Mouse (Mus musculus) CH12.LX (cell line): Measurements from ENCODE around the gene Tldc1.

Experiments
- CHD2 ChIP-seq: IDR thresholded peaks from 2 replicates; pipeline ENCODE4 v1.6.1; 2011; ENCODE audit warnings: low read length, improper control_type of control experiment
- CTCF ChIP-seq, 2 experiments: IDR thresholded peaks in 1 of 2; conservative IDR thresholded peaks in 1 of 2; 2 replicates each; pipeline ENCODE4 v1.5.1; 2011 to 2012; ENCODE audit warnings: low read depth in 2 of 2, low read length in 2 of 2, improper control_type of control experiment in 1 of 2, inconsistent platforms in 1 of 2, mild to moderate bottlenecking in 1 of 2, moderate library complexity in 1 of 2
- E2F4 ChIP-seq: IDR thresholded peaks from 2 replicates; pipeline ENCODE4 v1.6.1; 2011; ENCODE audit warnings: low read depth, low read length, improper control_type of control experiment; ENCODE audit not compliant: insufficient replicate concordance
- JUND ChIP-seq: conservative IDR thresholded peaks from 2 replicates; pipeline ENCODE4 v1.6.1; 2011; ENCODE audit warnings: low read depth, low read length, improper control_type of control experiment
- MAZ ChIP-seq: IDR thresholded peaks from 2 replicates; pipeline ENCODE4 v1.6.1; 2012; ENCODE audit warnings: low read depth, mild to moderate bottlenecking, inconsistent platforms, low read length, improper control_type of control experiment, moderate library complexity
- POLR2A ChIP-seq: IDR thresholded peaks from 2 replicates; pipeline ENCODE4 v1.6.1; 2011; ENCODE audit warnings: low read depth, mild to moderate bottlenecking, improper control_type of control experiment, low read length
- TBP ChIP-seq: conservative IDR thresholded peaks from 2 replicates; pipeline ENCODE4 v1.6.1; 2011; ENCODE audit warnings: low read depth, low read length, improper control_type of control experiment
- USF2 ChIP-seq: conservative IDR thresholded peaks from 2 replicates; pipeline ENCODE4 v1.6.1; 2011; ENCODE audit warnings: low read depth, low read length, improper control_type of control experiment

- TF ChIP-seq E2F4 (no peak), CHD2 (no peak), JUND (no peak; the same call in 1 of the 2 replicates), CTCF (conservative IDR thresholded peaks at IDR 0.05 in 1 of 2, IDR thresholded peaks at IDR 0.05 in 1 of 2; ENCODE audit: low read depth in 2 of 2, low read length in 2 of 2) (peak; percentile 95 to 99), MAZ (no peak), TBP (no peak), USF2 (peak; percentile 71), POLR2A (no peak)
Measured at GRCm38 (mm10) chr8:119779013-119779737, 959 bp upstream of the Tldc1 start.
